Mouse (Mus musculus) layer of hippocampus, adult 11-12 months (tissue): ENCODE measurements around the gene Atp7b.
A peak's percentile ranks its signal among the peaks of the same experiment; 100 is the strongest.

Experiments
- DNase-seq: peaks from one replicate; pipeline ENCODE4 v3.0.0; 2022; ENCODE audit warnings: low spot score

The Atp7b gene

DNA sequence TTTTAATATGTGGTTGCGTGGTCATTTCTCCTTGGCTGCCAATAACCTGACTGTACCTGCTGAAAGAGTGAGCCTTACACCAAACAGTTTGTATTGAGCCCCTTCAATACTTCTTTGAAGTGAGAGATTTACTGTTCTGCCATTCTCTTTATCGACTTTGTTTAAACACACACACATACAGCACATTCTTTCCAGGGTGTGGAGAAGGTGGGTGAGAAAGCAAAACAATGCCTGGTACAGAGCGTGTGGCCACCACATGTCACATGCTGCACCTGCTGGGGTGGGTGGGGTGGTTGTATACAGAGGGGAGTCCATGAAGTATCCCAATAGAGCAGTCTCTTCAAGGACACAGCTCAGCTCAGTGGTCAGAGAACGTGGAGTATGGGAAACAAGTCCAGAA, 34.9 kb downstream of the Atp7b start:
- DNase-seq: no peak

DNA sequence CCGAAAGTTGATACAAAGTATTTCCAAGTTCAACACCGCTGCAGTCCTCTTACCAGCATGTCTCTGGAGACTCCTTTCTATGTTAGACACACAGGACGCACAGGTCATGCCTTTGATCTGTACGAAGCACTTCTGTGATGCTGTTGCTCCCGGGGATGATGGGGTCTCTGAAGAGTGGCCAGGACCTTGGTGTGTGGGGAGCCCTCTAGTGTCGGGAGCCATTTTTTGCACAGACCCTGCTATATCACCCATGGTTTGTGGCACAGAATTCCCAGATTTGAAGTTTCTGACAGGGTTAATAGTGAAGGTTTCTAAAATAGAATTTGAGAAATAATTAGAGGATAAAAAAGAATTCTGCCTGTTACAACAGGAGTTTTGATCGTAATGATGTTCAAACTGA, 37.9 kb downstream of the Atp7b start:
- DNase-seq: no peak

DNA sequence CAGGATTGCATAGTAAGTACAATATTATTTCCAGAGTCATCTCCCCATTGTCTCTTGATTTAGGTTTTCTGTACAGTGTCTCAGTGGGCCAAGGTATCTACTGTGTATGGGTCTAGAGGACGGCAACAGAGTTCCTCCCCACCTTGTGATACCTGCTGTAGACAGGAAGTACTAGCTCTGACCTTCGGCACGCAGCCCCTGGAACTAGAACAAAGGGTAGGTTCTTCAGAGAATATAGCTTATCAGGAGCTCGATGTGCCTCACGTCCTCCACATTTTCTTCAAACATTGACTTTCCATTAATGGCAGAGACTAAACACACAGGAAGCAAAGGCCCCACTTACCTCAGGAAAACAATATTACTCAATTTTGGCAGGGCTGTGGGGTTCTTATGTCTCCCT, 40.6 kb downstream of the Atp7b start:
- DNase-seq: no peak

DNA sequence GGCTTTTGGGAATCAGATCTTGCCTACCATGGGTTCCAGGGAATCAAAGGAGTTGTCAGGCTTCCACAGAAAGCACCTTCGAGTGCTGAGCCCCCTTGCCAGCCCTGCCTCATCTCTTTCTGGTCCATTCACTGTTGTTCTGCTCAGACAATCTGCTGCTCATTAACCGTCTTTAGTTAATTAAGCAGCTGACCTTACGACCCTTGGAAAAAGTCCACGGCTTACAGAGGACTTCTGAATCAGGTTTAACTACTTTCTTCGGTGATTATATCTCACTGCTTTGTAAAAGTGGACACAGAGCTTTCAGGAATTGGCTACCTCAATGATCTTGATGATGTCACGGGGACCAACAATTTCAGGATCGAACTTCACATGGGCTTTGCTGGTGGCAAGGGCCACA, 42.4 kb downstream of the Atp7b start:
- DNase-seq: no peak

DNA sequence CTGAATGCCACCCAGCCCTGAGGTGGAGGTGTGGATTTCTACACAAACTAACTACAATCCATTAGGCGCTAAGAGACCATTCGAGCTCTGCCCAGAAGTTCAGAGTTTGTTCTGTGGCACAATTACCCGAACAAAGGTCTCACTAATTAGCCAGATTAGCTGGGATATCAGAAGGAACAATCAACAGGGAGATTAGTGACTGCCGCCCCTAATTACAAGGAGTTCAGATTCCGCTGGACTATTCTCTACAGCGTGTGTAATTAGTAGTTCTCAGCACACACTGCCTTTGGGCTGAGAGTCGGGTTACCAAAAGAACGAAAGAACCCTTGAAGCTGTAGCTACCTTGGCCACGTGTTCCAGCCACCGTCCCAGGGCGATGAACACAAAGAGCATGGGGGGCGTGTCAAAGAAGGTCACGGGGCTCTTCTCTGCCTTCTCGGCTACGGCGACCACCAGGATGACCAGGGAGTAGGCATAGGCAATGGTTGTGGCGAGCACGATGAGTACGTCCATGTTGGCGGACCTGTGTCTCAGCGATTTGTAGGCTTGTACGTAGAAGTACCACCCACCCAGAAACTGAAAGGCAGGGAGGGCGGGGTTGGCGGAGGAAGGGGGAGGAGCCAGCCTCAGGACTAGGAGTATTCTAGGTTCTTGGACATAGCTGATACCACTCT, 46.9 kb downstream of the Atp7b start:
- DNase-seq: no peak

DNA sequence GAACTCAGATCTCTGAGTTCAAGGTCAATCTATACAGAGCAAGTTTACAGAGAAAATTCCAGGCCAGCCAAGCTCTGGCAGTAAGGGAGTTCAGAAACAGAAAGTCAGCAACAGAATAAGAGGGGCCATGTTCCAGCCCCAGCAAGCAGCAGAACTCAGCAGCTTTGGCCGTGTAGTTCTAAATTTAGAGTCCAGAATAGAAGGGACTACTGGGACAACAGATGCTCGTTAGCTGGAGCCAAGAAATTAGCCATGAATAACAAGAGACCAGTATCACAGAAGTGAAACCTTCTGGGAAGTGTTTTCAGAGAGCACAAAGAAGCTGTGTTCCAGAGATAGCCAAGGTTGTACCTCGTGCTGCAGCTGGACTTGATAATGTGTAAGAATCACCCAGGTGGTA, 50.7 kb downstream of the Atp7b start:
- no peak for DNase-seq

DNA sequence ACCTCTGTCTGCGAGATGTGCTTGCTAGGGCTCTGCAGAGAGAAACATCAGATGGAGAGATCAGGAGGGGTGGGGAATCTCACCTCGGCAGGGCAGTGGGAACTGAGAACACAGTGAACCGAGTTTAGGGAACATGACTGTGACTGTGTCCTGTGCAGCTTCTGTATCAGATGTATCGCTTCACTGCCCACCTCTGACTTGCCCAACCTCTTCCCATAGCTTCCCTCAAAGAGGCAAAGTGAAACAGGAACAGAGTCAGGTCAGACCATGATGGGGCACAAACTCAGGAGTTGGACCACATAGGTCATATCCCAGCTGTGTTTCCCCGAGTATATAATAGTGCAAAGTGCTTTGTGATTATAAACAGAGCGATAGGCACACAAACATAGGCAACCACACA, 53.7 kb downstream of the Atp7b start:
- DNase-seq: no peak

DNA sequence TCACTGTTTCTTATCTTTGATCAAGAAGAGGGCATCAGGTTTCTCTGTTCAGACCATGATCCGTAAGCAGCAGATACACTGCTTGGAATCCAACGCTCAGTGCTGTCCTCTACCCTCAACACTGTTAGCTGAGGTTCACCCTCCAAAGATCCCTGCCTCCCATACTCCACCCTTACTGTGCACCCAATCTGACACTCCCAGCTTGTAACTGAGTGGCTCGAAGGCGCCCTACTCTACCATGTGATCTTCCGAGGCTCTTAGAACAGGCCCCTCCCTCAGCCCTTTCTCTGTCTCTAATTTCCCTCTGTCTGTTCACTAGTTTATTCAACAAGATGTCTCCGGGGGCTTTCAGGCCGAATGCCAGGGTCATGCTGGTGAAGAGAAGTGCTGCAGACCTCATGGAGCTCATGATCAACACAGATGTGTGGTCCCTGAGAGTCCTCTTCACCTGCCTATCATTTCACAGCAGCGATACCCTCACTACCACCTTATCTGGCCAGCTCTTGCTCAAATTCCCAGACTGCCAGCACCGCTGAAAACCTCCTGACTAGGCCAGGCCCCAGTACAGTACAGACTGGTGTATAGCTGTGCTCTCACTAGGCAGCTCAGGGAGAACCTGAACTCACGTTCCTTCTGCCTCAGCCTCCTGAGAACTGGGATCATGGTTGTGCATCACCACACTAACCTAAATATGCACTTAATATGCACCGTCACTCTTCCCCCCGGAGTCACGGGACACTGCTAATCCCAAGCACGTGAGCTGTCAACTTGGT, 55.2 kb downstream of the Atp7b start:
- no peak for DNase-seq

DNA sequence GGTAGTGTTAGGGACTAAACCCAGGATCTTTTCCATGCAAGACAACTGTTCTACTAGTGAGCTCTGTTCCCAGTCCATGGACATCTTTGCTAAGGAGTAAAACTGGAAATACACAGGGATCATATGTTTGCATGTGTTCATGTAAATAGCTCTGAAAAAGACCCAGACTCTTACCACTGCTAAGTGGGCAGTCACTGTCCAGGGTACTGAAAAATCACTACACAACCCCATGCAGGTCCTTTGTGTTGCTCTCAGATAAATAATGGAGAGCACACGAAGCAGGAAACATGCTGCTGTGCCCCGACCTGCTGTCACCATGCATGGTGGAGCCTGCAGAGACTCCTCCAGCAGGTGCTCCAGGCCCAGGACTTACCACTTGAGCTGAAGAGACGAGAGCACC, 64.9 kb downstream of the Atp7b start:
- no peak for DNase-seq

DNA sequence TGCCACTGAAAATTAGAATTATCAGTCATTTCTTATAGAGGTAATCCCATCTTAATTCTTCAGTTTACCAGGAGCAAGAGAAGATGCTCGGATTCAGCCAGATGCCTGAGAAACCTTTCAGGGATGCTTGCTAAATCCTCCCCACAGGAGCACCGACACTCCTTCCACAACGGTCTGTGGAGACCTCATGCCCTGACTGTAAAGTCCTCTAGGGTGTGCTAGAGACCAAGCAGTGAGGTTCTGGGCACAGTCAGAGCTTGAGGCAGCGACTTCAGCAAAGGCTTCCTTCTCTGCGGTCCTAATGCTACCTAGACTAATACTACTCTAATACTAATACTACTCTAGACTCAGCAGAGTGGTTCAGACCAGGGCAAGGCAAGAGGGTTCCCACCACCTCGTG, 67.9 kb downstream of the Atp7b start:
- DNase-seq: peak; percentile 68

DNA sequence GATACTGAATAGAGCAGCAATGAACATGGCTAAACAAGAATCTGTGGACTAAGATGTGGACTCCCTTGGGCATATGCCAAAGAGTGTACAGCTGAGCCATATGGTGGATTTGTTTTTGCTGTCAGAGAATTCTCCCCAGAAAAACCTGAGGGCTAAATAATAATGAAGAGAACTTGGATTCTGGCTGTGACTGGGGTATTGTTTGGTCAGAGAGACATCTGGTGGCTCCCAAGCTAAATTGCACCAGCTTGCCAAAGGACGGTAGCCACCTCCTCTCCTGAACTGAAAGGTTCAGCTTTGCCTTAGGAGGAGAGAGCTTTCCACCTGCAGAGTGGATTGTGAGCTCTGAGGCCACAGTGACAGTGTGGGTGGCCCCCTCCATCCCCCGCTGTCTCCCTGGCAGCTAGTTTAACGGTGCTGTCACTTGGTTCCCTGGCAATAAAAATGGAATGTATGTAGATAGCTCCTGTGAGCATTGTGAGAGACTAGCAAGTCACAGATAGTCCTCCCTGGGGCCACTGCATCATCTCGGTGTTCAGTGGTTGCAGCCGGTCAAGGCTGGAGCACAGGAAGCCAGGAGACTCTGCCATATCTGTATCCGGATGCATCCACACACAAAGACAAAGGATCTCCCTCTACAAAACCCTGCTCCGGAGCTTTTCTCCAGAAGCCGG, 78.3 kb downstream of the Atp7b start:
- DNase-seq: peak; percentile 27

DNA sequence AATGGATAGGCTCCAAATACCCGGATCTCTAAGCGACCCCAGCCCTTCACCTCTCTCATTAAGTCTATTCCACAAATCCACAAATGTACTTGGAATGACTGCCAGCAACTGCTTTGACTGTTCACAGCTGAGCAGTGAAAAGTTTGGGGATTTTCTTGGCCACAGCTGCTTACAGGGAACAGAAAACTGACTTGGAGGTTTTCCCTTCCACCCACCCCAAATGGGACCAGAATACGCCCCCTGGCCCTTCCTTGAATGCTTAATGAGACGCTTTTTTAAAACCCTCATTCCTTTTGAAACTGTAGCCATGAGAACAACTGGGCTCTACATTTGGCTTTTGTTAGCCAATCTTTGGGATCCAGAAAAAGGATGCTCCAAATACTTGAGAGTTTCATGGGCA, 81.9 kb downstream of the Atp7b start:
- DNase-seq: peak; percentile 35

DNA sequence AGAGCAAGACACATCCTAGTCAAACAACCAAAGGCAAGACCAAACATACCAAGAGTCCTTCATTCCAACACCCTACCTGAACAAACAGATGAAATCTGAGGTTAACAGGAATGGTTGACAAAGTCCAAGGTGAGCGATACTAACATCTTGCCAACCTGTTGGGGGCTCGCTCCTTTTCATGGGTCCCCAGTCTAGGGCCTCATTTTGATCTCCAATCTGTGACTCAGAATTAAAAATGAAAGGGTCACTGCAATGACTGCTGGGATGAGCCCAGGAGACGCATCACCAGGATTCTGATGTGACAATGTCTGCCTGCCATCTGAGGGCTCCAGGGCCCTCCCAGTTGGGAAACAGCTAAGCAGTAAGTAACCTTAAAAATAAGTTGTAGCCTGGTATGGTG, 90.6 kb downstream of the Atp7b start, which contains the start of gene Ccdc70:
Gene Ccdc70, plus strand, starts transcription at position 301 of the 400 bp plus-strand sequence.
- no peak for DNase-seq

DNA sequence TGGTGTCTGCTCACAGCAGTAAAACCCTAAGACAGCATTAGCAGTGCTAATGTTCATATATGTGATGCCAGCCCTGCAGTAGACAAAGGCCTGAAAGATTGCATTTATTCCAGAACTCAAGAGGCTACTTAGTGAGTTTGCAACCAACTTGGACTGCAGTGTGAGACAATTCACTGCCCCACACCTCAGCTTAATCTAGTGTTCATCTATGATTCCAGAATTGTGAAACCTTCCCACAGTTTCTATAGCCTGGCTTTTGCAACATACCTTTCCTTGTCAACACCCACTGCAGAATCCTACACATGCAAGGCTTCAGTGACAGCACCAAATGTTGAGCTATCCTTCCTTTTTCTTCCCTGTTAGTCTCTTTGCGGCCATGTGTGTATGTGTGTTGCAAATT, 93.5 kb downstream of the Atp7b start:
- DNase-seq: no peak

DNA sequence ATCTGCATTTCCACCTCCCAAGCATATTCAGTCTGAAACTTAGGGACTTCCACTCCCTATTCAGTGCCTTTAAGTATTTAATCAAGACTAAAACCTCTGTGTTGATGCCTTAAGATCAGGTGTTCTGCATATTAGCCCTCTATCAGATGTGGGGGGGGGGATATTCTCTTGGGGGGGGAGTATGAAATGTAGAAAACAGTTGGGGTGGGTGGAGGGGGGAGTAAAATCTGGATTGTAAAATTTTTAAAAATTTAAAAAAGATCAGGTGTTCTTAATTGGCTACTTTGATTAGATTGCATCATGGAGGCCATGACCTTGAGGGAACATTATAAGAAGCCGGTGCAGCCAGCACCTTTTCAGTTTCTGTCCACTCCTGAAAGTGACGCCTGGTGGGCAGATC, 101.7 kb downstream of the Atp7b start, which contains the start of gene Fam90a1a:
Gene Fam90a1a, plus strand, starts transcription at position 301 of the 400 bp plus-strand sequence.
- no peak for DNase-seq

DNA sequence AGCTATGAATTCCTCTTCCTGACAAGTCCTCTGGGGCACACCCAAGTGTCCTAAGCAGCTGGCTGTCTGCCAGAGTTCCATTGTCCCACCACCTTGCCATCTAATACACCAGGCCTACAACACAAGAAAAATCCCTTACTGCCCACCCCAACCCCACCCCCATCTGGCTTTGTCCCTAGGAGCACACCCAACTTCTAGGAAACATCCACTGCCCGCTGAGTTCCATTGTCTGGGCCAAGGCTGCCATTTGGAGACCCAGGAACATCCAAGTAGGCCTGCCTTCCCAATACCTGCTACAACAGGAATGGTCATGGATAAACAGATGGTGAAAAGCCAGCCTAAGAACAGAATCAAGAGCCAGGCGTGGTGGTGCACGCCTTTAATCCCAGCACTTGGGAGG, 103.8 kb downstream of the Atp7b start:
- no peak for DNase-seq

DNA sequence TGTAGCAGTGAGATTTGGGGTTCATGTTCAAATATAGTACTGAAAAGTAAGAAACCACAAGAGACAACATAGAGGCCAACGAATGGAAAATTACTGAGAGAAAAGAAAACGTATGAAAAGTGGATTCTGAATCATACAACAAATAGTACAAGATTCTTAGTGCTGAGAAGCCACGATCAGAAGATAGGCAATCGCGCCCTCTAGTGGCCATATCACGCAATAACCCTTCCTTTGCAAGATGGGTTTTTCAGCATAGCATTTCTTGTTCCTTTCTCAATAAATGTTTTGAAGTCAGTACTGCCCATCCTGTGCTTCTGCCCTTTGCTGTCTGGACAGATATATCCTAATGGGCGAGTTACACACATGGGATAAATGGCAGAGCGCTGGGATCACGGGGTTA, 104.8 kb downstream of the Atp7b start:
- DNase-seq: peak; percentile 45

DNA sequence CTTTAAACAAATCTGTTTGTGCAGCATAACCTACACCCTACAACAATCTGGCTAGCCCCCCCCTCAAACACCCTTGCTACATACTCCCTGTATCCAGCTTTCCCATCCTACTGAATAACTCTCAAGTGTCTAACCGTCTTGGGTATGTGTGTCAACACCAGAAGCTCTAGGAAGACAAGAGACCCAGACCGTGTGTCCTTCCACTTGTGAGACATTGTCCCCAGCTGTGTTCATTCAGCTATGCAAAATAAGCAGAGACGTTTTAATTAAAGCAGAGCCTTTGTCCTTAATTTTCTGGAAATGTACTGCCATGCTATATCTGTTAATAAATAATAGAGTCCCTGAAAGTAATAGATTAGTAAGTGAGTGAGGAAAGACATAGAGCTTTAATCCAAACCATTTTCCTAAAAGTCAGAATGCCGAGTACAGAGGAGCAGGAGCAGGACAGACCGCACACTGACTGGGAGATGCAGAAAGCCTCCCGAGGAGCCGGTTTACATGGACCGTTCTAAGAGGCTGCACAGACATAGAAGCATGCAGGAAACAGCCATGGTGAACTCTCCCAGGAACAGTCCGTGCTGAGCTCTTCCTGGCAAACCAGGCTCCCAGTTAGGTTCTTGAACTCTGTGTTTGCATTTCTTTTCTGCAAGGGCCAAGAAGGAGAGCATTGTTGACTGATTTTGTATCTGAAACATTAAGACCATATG, 112.6 kb downstream of the Atp7b start:
- no peak for DNase-seq

DNA sequence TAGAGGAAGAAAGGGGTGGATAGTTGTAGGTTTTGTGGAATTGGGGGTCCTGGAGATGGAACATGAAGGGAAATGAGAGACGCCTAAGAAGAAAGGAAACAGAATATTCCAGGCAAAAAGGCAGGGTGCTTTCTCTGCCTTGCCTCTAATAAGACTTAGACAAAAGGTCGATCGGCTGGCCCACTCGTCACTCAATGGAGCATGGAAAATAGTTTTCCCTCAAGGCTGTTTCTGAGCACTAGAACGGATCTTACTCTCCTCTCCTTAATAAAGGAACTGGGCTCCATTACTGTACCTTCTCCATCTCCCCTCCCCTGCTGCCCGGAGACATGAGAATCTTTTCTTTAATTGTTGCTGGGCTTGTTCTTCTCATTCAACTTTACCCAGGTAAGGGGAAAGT, 113.6 kb downstream of the Atp7b start, which contains the start of gene Defb13:
Gene Defb13, plus strand, starts transcription at position 301 of the 400 bp plus-strand sequence.
- no peak for DNase-seq
